Mouse (Mus musculus) megakaryocyte, embryonic 14.5 days (primary cell): ENCODE data around the gene Ier3.

Experiments
- FLI1 ChIP-seq: IDR thresholded peaks from 2 replicates; pipeline ENCODE4 v1.6.1; 2012; ENCODE audit warnings: low read length, inconsistent platforms, mixed read lengths
- GATA1 ChIP-seq: IDR thresholded peaks from 3 replicates; pipeline ENCODE4 v1.6.1; 2012; ENCODE audit warnings: mixed read lengths, low read length, inconsistent platforms, borderline replicate concordance

- TF ChIP-seq GATA1 (no peak), FLI1 (no peak)
These were observed 45.7 kb downstream of the Ier3 start for GRCm38 (mm10) chr17:35866911-35867890.
